Mouse (Mus musculus) cerebellum, adult 8-10 months (tissue): ENCODE results near the gene Arl8a.

Experiments
- DNase-seq: peaks from one replicate; pipeline ENCODE4 v3.0.0; 2022

The Arl8a gene

GRCm38 (mm10) chr1:135133678-135134435 lies 12.8 kb upstream of the Arl8a start:
- DNase-seq = no peak

GRCm38 (mm10) chr1:135135111-135135787 lies 11.4 kb upstream of the Arl8a start:
- no peak for DNase-seq

GRCm38 (mm10) chr1:135136500-135136899 lies 10.1 kb upstream of the Arl8a start:
- peak; percentile 64 for DNase-seq

- no peak for DNase-seq
These were observed 6.7 kb upstream of the Arl8a start for GRCm38 (mm10) chr1:135139906-135140305.

GRCm38 (mm10) chr1:135142452-135142851 lies 4.2 kb upstream of the Arl8a start:
- DNase-seq = no peak

GRCm38 (mm10) chr1:135143940-135144339 lies 2.7 kb upstream of the Arl8a start:
- no peak for DNase-seq

- peak; percentile 72 for DNase-seq
These were observed 500 bp downstream of the Arl8a start for GRCm38 (mm10) chr1:135146946-135147701.

GRCm38 (mm10) chr1:135147702-135148058 lies 1.1 kb downstream of the Arl8a start:
- DNase-seq = no peak

GRCm38 (mm10) chr1:135148476-135148875 lies 1.9 kb downstream of the Arl8a start:
- DNase-seq = no peak

GRCm38 (mm10) chr1:135148996-135149395 lies 2.4 kb downstream of the Arl8a start:
- no peak for DNase-seq

- DNase-seq = no peak
These were observed 7.4 kb downstream of the Arl8a start for GRCm38 (mm10) chr1:135154011-135154410.

- peak; percentile 84 for DNase-seq
These were observed 7.9 kb downstream of the Arl8a start for GRCm38 (mm10) chr1:135154411-135154959.

- DNase-seq = no peak
These were observed 9.7 kb downstream of the Arl8a start for GRCm38 (mm10) chr1:135156300-135156699.

- DNase-seq = no peak
These were observed 12.0 kb downstream of the Arl8a start for GRCm38 (mm10) chr1:135158633-135159032.

- DNase-seq = no peak
These were observed 12.4 kb downstream of the Arl8a start for GRCm38 (mm10) chr1:135159074-135159473.

- no peak for DNase-seq
These were observed 13.0 kb downstream of the Arl8a start for GRCm38 (mm10) chr1:135159556-135160123.

- DNase-seq = no peak
These were observed 13.9 kb downstream of the Arl8a start for GRCm38 (mm10) chr1:135160411-135161050.

GRCm38 (mm10) chr1:135162720-135163119 lies 16.1 kb downstream of the Arl8a start:
- DNase-seq = no peak

- DNase-seq = no peak
These were observed 20.8 kb downstream of the Arl8a start, which contains the start of gene Gpr37l1 for GRCm38 (mm10) chr1:135167435-135167834. Gene Gpr37l1 (minus strand): TSS chr1:135167681.

- DNase-seq = no peak
These were observed 22.0 kb downstream of the Arl8a start for GRCm38 (mm10) chr1:135168453-135169200.

GRCm38 (mm10) chr1:135169556-135170224 lies 23.1 kb downstream of the Arl8a start:
- DNase-seq = no peak
